Mouse (Mus musculus): Measurements from ENCODE around the gene Ap5s1. TPM values are rescaled to one million over a fixed set of nuclear protein-coding genes. Genes with fewer than 3 reads are reported as not detected.

Gene Ap5s1
- polyA plus RNA-seq, 1 experiment from 2014 or later: 28.5 TPM

GRCm38 (mm10) chr2:131188311-131188710 is 18.6 kb upstream of the Ap5s1 start:
- no peak overlapping the region for H3K9ac ChIP-seq
- H3K4me3 ChIP-seq: 0 out of 2 replicates have a peak overlapping the region, but pooled peaks have one; percentile 61
- H3K36me3 ChIP-seq: peaks cover 33% of the 10 kb centered on the region
- peaks cover 45% of the 10 kb centered on the region for H3K4me1 ChIP-seq
- no peaks in the 10 kb centered on the region for H3K9me3 ChIP-seq
- H3K4me2 ChIP-seq: peak overlapping the region; percentile 75; the same call in 1 of the 2 replicates
- WGBS: 95% methylated on average over 5 of the region's 5 CpGs
- no peak for ATAC-seq (ENCODE audit: insufficient number of reproducible peaks, insufficient read depth, low FRiP score, low TSS enrichment, low read depth)
- H3K27me3 ChIP-seq: no peaks in the 10 kb centered on the region
- H3K27ac ChIP-seq: no peak overlapping the region

- H3K27ac ChIP-seq: no peak overlapping the region
- no peak overlapping the region for H3K4me2 ChIP-seq
- no peak overlapping the region for H3K4me3 ChIP-seq
- H3K9ac ChIP-seq: peak overlapping the region; percentile 22; the same call in 1 of the 2 replicates
- peaks cover 45% of the 10 kb centered on the region for H3K4me1 ChIP-seq
- WGBS: 45% methylated on average over 5 of the region's 5 CpGs
- no peak for ATAC-seq (ENCODE audit: insufficient number of reproducible peaks, insufficient read depth, low FRiP score, low TSS enrichment, low read depth)
- peaks cover 47% of the 10 kb centered on the region for H3K36me3 ChIP-seq
- no peaks in the 10 kb centered on the region for H3K9me3 ChIP-seq
- H3K27me3 ChIP-seq: no peaks in the 10 kb centered on the region
Observed at GRCm38 (mm10) chr2:131189521-131190309, 17.2 kb upstream of the Ap5s1 start.

- H3K27ac ChIP-seq: no peak overlapping the region
- WGBS: 27% methylated on average over 10 of the region's 10 CpGs
- no peak for ATAC-seq (ENCODE audit: insufficient number of reproducible peaks, insufficient read depth, low FRiP score, low TSS enrichment, low read depth)
- no peaks in the 10 kb centered on the region for H3K27me3 ChIP-seq
- H3K4me1 ChIP-seq: peaks cover 45% of the 10 kb centered on the region
- H3K9me3 ChIP-seq: no peaks in the 10 kb centered on the region
- no peak overlapping the region for H3K4me3 ChIP-seq
- peaks cover 53% of the 10 kb centered on the region for H3K36me3 ChIP-seq
- H3K4me2 ChIP-seq: no peak overlapping the region
- H3K9ac ChIP-seq: no peak overlapping the region
Observed at GRCm38 (mm10) chr2:131190344-131191004, 16.4 kb upstream of the Ap5s1 start.

GRCm38 (mm10) chr2:131191005-131191390 is 15.9 kb upstream of the Ap5s1 start:
- no peak for ATAC-seq (ENCODE audit: insufficient number of reproducible peaks, insufficient read depth, low FRiP score, low TSS enrichment, low read depth)
- H3K4me1 ChIP-seq: peaks cover 43% of the 10 kb centered on the region
- H3K27ac ChIP-seq: no peak overlapping the region
- H3K36me3 ChIP-seq: peaks cover 57% of the 10 kb centered on the region
- H3K4me2 ChIP-seq: no peak overlapping the region
- no peak overlapping the region for H3K4me3 ChIP-seq
- no peak overlapping the region for H3K9ac ChIP-seq
- H3K9me3 ChIP-seq: no peaks in the 10 kb centered on the region
- 75% methylated on average over 7 of the region's 7 CpGs for WGBS
- no peaks in the 10 kb centered on the region for H3K27me3 ChIP-seq

- 92% methylated on average over 16 of the region's 16 CpGs for WGBS
- Histone ChIP-seq H3K4me2 (no peak overlapping the region), H3K36me3 (peaks cover 71% of the 10 kb centered on the region), H3K4me3 (no peak overlapping the region), H3K9me3 (no peaks in the 10 kb centered on the region), H3K4me1 (no peaks in the 10 kb centered on the region), H3K9ac (no peak overlapping the region), H3K27ac (no peak overlapping the region), H3K27me3 (no peaks in the 10 kb centered on the region)
- no peak for ATAC-seq (ENCODE audit: insufficient number of reproducible peaks, insufficient read depth, low FRiP score, low TSS enrichment, low read depth)
Observed at GRCm38 (mm10) chr2:131196606-131197316, 10.1 kb upstream of the Ap5s1 start.

GRCm38 (mm10) chr2:131200710-131201109 is 6.2 kb upstream of the Ap5s1 start:
- 77% methylated on average over 2 of the region's 2 CpGs for WGBS

GRCm38 (mm10) chr2:131201262-131201661 is 5.6 kb upstream of the Ap5s1 start:
- no peak overlapping the region for H3K4me2 ChIP-seq
- no peak overlapping the region for H3K9ac ChIP-seq
- H3K27me3 ChIP-seq: no peaks in the 10 kb centered on the region
- peaks cover 35% of the 10 kb centered on the region for H3K36me3 ChIP-seq
- 96% methylated on average over 3 of the region's 3 CpGs for WGBS
- no peak for ATAC-seq (ENCODE audit: insufficient number of reproducible peaks, insufficient read depth, low FRiP score, low TSS enrichment, low read depth)
- H3K27ac ChIP-seq: no peak overlapping the region
- no peak overlapping the region for H3K4me3 ChIP-seq
- no peaks in the 10 kb centered on the region for H3K9me3 ChIP-seq
- H3K4me1 ChIP-seq: peaks cover 18% of the 10 kb centered on the region

More at GRCm38 (mm10) chr2:131200710-131201109, 6.2 kb upstream of the Ap5s1 start:
- peaks cover 18% of the 10 kb centered on the region for H3K4me1 ChIP-seq
- no peak overlapping the region for H3K4me3 ChIP-seq
- H3K9ac ChIP-seq: no peak overlapping the region
- no peak overlapping the region for H3K4me2 ChIP-seq
- H3K27me3 ChIP-seq: no peaks in the 10 kb centered on the region
- peaks cover 36% of the 10 kb centered on the region for H3K36me3 ChIP-seq
- no peak for ATAC-seq (ENCODE audit: insufficient number of reproducible peaks, insufficient read depth, low FRiP score, low TSS enrichment, low read depth)
- H3K9me3 ChIP-seq: no peaks in the 10 kb centered on the region
- no peak overlapping the region for H3K27ac ChIP-seq

GRCm38 (mm10) chr2:131203816-131204409 is 3.0 kb upstream of the Ap5s1 start:
- peaks cover 18% of the 10 kb centered on the region for H3K4me1 ChIP-seq
- H3K9ac ChIP-seq: no peak overlapping the region
- WGBS: 79% methylated on average over 6 of the region's 6 CpGs
- ATAC-seq (ENCODE audit: insufficient number of reproducible peaks, insufficient read depth, low FRiP score, low TSS enrichment, low read depth): no peak
- H3K27ac ChIP-seq: peak overlapping the region; percentile 91
- H3K4me3 ChIP-seq: no peak overlapping the region
- no peaks in the 10 kb centered on the region for H3K27me3 ChIP-seq
- peaks cover 19% of the 10 kb centered on the region for H3K36me3 ChIP-seq
- H3K4me2 ChIP-seq: no peak overlapping the region
- H3K9me3 ChIP-seq: no peaks in the 10 kb centered on the region

GRCm38 (mm10) chr2:131204410-131204981 is 2.4 kb upstream of the Ap5s1 start:
- ATAC-seq (ENCODE audit: insufficient number of reproducible peaks, insufficient read depth, low FRiP score, low TSS enrichment, low read depth): peak; percentile 82
- WGBS: 26% methylated on average over 7 of the region's 7 CpGs
- Histone ChIP-seq H3K27ac (peak overlapping the region; percentile 91), H3K27me3 (no peaks in the 10 kb centered on the region), H3K36me3 (peaks cover 14% of the 10 kb centered on the region), H3K4me2 (peak overlapping the region; percentile 40), H3K4me3 (no peak overlapping the region), H3K9me3 (no peaks in the 10 kb centered on the region), H3K4me1 (peaks cover 21% of the 10 kb centered on the region), H3K9ac (no peak overlapping the region)

- peaks cover 25% of the 10 kb centered on the region for H3K4me1 ChIP-seq
- no peaks in the 10 kb centered on the region for H3K9me3 ChIP-seq
- H3K4me2 ChIP-seq: no peak overlapping the region
Observed at GRCm38 (mm10) chr2:131205521-131206182, 1.2 kb upstream of the Ap5s1 start.

More at GRCm38 (mm10) chr2:131205521-131206182, 1.2 kb upstream of the Ap5s1 start:
- no peak for ATAC-seq (ENCODE audit: insufficient number of reproducible peaks, insufficient read depth, low FRiP score, low TSS enrichment, low read depth)
- 0 out of 2 replicates have a peak, but pooled peaks cover 5% of the 10 kb centered on the region for H3K36me3 ChIP-seq
- WGBS: 78% methylated on average over 8 of the region's 8 CpGs
- peak overlapping the region; percentile 91; the same call in 1 of the 2 replicates for H3K27ac ChIP-seq
- no peak overlapping the region for H3K9ac ChIP-seq
- H3K4me3 ChIP-seq: no peak overlapping the region
- no peaks in the 10 kb centered on the region for H3K27me3 ChIP-seq

All from embryonic facial prominence, embryonic 13.5 days (tissue).